Mouse (Mus musculus) heart, adult 11 months (tissue): Measurements from ENCODE around the gene Fxyd7.

Experiments
- DNase-seq: peaks from one replicate; pipeline ENCODE4 v3.0.0; 2022

Gene Fxyd7

DNA sequence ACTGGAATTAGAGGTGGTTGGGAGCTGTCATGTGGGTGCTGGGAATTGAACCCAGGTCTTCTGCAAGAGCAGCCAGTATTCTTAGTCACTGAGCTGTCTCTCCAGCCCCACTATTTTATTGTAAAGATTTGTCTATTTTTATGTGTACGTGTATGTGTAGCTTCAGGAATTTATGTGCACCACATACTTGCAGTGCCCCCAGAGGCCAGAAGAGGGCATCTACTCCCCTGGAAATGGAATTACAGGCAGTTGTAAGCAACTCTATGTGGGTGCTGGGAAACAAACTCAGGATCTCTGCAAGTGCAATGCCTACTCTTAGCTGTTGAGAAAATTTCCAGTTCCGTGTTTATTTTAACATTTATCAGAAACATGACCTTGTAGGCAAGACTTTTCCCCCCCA lies 54.8 kb downstream of the Fxyd7 start:
- DNase-seq: no peak

GRCm38 (mm10) chr7:30993986-30994385 lies 57.3 kb downstream of the Fxyd7 start:
- DNase-seq: no peak
